Mouse (Mus musculus) erythroid progenitor cell, adult 5-6 weeks (primary cell): ENCODE results near the gene Sema4f. TPM values are rescaled to one million over a fixed set of nuclear protein-coding genes. Genes with fewer than 3 reads are reported as not detected.
A peak's percentile ranks its signal among the peaks of the same experiment; 100 is the strongest.

Source experiments
- ATAC-seq: replicated peaks from 2 replicates; pipeline ENCODE4 v1.8.0; 2016; ENCODE audit warnings: moderate number of reproducible peaks, mild to moderate bottlenecking, moderate TSS enrichment, inconsistent platforms; ENCODE audit not compliant: poor library complexity, low FRiP score, severe bottlenecking
- total RNA-seq, 2 experiments: library from RNA; stranded (forward) in 1 of 2; stranded (reverse) in 1 of 2; fragments of 150-400 nt in 1 of 2; fragments of 186-747, 209-891 nt in 1 of 2; gene quantifications; 2 replicates each; pipeline versions ENCODE4 v1.2.3 to v1.2.4; 2015 to 2017; ENCODE audit warnings: low replicate concordance in 2 of 2

Sema4f gene
- not detected in 2 replicates for total RNA-seq (2015; ENCODE audit: low replicate concordance)
- 0.39 TPM in 1 of 2 replicates, not detected in the other for total RNA-seq (2017; ENCODE audit: low replicate concordance)

DNA sequence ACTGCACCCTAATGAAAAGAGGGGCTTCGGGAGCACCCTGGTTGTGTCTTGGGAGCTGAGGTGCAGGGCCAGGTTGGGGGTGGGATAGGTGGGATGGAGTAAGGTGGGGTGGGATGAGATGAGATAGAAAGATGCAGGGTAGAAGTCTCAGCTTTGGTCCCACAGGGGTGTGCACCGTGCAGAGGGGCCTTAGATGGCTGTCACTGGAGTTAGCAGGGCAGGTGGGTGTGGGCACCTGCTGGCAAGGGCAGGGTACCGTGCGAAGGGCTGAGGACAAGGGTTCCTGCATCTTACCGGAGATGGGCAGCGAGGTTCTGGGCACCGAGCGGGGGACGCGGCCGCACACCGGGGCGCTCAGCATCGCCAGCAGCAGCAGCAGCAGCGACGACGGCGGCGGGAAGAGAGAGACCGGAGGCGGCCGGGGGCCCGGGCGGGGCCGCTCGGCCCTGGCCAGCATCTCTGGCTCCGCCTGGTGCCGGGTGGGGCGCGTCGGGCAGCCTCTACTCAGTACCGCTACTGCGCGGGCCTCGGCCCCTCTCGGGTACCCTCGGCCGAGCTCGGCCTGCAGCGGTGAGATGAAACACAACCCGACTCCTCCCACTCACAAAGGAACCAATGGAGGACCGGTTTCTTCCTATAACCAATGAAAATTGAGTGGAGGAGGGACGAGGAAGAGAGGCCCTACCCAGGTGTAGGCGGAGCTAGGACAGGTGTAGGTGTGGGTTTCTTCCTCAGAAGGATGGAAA lies at the start of gene Sema4f:
TSS of gene Sema4f (minus strand) at position 603 of the 746 bp plus-strand sequence.
- 0 out of 2 replicates have a peak, but pooled peaks have one; percentile 42 for ATAC-seq

DNA sequence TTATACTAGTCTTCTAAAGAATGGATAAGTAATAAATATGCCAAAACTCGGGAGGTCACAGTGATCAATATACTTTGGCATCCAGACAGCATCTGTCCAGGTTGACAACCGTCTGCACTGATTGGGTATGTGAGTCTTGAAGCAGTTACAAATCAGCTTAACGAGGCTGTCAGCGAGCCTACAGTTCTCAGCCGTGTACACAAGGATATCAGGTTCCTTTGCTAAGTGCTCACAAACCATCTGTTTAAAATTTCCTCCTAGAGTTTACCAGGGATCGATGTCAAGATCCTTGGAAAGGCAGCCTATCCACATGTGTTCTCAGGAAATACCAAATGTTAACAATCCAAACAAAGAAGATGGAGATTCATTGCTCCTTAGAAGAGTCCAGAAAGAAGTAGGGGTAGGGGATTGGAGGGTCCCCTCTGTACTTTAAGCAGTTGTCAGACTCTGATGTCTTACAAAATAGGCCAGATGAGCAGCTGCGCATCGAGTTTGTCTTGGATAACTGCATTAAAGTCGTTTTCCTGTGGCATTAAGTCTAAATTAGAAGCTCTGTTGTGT lies 47.9 kb upstream of the Sema4f start:
- ATAC-seq, result no peak

DNA sequence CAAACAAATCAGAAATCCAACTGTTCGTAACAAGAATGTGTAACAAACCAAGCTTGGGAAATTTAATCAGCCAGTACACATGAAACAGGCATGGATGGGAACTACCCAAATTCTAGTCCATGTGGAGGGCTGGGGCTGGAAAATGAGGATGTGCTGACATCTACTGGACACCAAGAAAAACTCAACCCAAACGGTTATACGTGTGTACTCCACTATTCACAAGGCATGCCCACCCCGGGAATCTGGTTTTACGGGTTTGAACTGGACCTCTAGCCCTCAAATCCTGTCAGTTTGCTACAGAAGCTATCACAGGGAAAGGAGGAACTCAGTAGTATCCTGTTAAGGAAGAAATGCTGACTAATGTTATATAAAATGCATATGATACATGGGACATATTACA lies 31.5 kb upstream of the Sema4f start:
- ATAC-seq, result no peak

DNA sequence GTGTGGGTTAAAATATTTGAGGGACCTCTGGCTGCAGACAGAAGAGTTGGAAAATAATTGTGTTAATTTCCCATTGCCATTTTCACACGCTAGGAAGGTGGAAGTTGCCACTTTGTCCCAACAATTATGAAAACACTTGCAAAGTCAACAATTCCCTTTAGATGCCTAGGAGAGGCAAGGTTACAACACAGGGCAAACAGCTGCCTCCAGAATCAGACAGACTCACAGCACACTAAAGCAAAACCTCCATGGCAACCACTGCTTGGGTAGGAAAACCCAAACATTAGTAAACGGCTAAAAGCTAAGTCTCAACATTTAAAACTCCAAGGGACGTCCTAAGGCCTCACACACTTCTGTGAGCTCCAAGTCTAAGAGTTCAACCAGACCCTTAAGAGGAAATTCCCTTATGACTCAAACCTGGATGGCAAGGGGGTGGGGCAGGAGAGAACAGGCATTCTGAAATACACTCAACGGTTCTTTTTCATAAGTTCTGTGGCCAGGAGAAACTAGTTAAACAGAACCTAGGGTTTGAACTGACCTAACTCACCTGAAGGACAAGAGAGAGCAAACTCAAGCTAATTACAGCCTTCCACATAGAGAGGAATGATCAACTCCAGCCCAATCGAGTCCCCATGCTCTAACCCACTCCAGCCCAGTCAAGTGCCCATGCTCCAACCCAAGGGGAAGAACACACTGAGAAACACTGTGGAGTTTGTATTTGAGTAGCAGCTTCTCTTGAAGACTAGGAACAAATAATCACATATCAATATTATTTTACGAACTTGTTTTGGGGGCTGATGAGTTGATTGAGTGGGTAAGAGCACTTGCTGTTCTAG lies 29.9 kb upstream of the Sema4f start:
- no peak for ATAC-seq

DNA sequence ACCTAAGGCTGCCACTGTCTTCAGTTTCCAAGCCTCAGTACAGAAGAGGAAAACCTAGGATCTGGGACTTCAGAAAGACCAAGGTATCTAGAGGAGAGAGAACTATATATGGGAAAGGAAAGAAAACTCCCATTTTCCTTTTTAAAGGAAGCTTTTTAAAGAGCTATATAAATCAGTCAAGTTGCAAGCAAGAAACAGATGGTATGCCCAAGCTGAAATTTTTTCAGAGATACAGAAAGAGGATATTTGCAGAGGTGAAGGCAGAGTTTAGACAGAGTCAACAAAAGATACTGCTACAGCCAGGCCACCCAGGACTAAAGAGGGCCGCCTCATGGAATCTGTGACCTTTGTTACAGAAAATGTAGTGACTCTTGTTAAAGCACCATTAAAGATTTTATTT lies 22.1 kb upstream of the Sema4f start:
- ATAC-seq, result no peak

DNA sequence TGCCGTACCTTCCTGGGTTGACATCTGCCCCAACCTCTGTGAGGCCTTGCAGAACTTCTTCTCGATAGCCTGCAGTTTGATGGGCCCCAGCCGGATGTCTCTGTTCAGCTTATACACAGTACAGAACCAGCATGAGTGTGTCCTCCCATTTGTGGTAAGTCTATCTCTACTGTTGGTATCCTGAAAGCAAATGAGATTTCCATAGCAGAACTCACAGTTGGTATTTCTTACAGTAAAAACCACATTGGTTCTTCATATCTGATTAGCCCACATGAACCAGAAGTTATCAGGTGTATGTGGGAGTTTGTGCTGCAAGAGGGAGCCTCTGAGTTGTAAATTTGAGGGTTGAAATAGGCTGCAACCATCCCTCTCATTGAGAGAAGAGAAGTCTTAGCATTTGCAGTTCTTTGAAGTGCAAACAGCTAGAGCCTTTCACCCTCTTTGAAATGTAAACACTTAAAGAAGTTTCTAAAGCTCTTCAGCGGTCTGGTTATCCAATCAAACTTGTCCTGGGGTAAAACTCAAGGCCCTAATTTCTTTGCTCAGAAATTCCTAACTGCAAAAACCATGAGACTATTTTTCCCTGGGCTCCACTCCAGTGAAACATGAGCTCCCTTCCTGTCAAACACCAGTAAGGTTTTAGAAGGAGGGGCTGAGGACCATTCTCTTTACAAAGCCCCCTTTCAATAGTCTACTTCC lies 17.1 kb upstream of the Sema4f start:
- no peak for ATAC-seq

DNA sequence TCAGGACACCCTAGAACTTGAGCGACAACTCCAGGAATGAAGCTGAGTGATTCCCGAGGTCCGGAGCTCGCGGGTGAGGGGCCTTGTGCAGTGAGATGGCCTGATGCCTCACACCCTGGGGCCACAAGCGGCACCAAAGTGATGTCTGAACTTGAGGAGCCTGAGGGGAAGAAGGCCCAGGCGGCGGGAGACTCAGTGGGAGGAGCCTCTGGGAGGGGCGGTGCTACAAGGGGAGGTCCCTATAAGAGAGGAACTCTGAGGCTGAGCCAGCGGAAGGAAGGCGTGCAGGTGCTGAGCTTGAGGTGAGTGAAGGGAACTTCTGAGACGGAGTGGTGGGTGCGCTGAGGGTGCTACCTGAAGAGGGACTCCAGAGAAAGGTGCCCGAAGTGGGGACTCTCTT lies 7.1 kb upstream of the Sema4f start, which contains the start of gene M1ap:
TSS of gene M1ap (plus strand) at position 252 of the 400 bp plus-strand sequence.
- 0 out of 2 replicates have a peak, but pooled peaks have one; percentile 30 for ATAC-seq

DNA sequence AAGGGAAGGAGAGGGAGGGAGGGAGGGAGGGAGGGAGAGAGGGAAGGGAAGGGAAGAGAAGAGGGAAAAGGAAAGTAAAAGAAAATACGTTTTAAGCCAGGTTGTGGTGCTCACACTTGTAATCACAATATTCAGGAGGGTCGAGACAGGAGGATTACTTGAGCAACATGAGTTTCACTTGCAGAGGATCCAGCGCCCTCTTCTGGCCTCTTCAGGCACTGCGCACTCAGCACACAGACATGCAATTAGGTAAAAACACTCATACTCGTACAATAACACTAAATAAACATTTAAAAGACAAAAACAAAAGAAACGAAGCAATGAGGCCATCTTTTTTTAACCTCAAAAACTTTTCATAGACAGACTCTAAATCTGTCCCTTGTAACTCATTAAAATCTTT lies 6.2 kb upstream of the Sema4f start:
- ATAC-seq, result no peak

DNA sequence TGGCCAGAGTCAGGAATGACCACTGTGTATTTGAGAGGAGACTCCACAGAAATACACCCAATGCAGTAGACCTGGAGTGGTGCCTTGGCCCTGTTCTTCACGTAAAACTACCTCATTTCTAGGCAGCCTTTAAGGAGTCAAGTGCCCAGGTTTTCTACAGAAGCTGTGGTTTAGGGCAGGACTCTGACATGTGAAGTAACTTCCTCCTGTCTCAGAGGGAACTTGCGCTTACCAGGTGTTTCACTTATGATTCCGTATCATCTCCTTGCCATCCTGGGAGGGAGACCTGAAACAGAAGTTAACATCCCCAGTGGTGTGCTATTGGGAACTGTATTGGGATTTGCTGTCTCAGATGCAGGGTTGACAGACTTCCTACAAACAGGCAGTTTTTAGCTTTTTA lies 1.2 kb upstream of the Sema4f start:
- ATAC-seq, result no peak

DNA sequence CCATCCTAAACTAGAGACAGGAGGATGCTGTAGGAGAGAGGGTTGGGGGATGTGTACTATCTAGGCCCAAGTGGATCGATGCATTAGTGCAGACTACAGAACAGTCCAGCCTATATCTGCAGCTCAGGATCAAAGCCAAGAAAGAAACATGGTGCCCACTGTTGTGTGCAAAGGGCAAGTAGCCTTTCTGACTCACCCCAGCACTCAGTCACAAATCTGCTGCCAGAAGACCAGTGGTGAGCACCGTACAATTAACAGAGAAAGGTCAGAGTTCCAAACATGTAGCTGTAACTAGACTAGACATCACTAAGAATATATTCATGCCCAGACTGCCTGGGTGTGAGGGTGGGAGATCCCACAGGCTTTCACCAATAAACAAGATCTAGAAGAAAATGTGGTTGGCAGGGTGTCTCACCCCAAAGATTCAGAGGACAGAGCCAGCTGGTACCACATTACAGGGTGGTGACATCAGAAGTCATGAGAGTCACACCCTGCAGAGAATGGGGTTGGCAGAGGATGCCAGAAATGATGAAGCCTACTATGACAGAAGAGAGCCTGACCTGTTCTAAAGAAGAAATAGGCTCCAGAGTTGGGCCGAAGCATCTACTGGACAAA lies 4.8 kb downstream of the Sema4f start:
- ATAC-seq, result no peak

DNA sequence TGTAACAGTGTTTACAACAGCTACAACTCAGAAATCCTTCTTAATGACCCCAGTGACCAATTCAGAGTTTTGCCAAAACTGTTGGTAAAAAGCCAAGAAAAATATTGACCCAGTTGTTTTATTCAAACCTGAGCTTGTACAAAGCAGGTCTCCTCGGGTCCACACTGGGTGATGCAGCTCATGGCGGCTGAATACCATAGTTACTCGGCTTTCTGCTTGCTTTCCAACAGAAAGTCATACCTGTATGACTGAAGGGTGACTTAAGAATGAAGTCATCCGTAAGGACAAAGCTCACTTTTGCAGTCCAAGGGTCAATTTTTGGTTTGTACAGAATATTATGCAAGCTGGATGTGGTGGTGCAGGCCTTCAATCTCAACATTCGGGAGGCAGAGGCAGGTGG lies 12.0 kb downstream of the Sema4f start:
- ATAC-seq, result no peak

DNA sequence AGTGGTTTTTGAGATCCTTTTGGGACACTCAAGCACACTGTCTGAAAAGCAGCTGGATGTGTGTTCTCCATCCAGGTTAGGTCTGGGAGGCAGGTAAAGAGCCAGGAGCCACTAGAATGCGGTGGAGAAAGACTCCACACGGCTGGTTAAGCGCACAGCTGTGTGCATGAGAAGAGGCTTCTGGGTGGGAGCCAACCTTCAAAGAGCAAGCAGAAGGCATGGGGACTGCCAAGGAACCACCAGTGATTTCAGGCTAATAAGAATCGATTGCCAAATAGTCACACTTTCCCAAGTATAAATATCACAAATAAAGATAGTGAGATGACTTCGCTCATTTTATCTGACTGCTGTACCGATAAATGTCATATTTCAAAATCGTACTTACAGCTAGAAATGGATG lies 13.0 kb downstream of the Sema4f start:
- no peak for ATAC-seq

DNA sequence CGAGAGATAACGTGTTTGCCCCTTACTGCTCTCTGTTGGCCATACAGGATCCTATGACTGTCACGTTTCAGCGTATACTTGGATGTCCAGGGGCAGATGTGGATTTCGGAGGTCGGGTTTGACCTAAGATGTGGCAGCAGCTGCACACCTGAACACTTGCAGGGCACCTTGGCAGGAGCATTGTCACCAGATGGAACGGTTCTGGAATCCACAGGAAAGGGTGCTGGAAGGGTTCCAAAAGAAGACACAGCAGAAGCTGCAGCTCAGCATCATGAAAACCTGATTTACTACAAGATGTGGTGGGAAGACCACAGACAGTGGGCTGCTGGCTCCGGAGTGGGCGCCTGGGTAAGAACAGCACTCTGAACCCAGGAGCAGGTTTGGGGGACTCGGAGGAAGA lies 13.5 kb downstream of the Sema4f start:
- ATAC-seq, result no peak

DNA sequence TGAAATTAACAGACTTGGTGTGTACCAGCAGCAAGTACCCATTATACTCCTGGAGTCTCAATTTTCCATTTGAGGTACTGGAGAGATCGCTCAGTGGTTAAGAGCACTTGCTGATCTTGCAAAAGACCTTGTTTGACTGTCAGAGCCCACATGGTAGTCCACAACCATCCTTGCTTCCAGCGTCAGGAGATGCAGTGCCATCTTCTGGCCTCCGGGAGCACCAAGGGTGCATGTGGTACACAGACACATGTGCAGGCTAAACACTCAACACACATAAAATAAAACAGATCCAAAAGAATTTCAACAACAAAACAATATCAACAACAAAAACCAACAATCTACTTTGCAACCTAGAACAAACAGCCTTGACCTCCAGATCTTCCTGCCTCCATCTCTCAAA lies 14.6 kb downstream of the Sema4f start:
- no peak for ATAC-seq

DNA sequence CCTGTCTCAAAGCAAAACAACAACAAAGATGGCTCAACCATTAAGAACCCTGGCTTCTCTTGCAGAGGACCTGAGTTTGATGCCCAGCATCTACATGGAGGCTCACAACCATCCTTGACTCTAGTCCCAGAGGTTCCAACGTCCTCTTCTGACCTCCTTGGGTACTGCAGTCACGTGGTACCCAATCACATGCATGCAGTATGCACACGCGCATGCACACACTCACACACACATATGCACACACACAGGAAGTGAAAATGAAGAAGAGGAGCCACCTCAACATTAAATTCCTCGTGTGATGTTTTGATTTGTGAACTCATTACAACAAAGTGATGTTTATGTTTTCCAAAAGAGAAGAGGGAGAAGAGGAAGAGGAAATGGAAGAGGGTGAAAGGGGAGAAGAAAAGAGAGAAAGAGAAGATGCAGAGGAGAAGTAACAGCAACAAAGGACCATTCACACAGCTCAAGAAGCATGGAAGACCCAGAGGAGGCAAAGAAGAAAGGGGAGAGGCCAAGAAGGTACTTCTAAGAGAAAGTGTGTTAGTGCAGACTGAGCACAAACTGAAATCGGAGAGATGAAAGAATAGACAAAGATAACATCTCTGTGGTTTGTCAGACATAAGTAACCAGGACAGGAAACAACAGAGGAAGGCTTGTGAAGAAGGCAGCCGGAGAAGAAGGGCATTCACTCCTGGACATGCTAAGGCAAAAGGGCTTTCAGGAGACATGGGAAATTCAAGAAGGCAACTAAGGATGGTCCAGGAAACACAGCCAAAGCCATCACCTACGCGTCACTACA lies 17.9 kb downstream of the Sema4f start:
- no peak for ATAC-seq

DNA sequence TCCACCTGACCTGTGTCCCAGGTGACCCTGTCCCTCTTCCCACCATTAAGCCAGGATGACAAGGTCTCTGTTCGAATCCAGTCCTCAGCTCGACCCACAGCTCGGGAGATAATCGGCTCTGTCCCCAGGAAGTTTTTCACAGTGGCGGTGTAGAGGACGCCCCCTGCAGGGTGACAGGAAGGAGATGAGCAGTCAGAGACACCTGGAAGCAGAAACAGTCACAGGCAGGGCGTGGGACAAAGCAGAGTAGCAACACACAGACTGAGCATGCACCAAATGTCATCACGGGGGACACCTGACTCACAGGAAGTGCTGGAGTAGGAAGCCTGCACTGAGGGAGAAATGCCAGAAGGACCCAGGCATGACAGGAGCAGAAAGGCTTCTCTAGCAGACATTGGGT lies 20.0 kb downstream of the Sema4f start:
- ATAC-seq, result no peak

DNA sequence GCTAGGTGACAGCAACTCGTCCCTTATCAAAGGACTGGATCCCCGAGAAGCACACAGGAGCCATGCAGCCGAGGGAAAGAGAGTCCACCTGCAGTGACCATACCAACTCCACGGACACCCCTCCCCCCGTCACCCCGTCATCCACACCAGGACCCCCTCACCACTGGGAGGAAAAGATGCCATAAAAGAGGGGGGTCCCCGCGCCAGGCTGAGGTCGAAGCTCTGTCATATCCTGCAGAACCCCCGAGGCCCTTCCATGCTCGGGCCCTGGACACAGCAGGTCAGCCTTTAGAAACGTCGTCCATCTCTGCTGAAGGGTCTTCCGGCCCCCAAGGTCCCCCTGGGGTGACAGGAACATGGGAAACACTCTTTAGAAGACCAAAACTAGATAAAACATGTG lies 21.2 kb downstream of the Sema4f start:
- ATAC-seq, result no peak

DNA sequence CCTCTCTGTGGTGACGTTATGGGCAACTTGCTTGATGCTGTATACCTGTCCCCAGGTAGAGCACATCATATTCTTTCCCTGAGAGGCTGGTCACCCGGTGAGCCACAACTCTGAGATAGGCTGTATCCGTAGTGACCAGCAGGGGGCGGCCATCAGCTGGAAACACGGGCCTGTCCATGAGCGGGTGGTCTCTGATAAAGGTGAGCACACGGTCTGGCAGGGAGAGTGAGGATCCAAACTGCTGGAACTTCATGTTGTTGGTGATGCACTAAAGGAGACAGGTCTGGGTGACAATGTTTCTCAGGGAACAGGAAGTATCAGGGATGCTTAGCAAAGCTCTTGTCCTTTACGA lies 21.8 kb downstream of the Sema4f start:
- no peak for ATAC-seq
